Comparison of ENCODE assay signal across 16 mouse cellular contexts in genomic region chr14:11710410-11711122, GRCm38 (mm10).
DNase-seq lines count a peak whose midpoint lies in the region; ATAC-seq and TF ChIP-seq lines count a peak whose summit lies in the region.
"Had no signal": no experiment of that assay in that cellular context is flagged by ENCODE, and none has a peak within 500 bp of the region (broad histone marks: within the 10 kb centered on the region; RNA-seq: fewer than 3 reads in every experiment).

No protein-coding gene starts in this region.

- peaks cover 15% of the 10 kb centered on the region; the same call in 1 of the 2 replicates for H3K79me2 ChIP-seq in liver, adult 2 months (ENCODE audit: control insufficient read depth, insufficient read depth, low read length)

- H3K4me1 ChIP-seq in forebrain, postnatal 0 days (ENCODE audit: insufficient read depth): 0 out of 2 replicates have a peak, but pooled peaks cover 2% of the 10 kb centered on the region
- peaks cover 13% of the 10 kb centered on the region for H3K4me1 ChIP-seq in forebrain, embryonic 16.5 days (replicated peaks; ENCODE audit: control insufficient read depth, insufficient read depth, low read length)
- no peaks in the 10 kb centered on the region for H3K4me1 ChIP-seq in liver, adult 2 months (ENCODE audit: control insufficient read depth, insufficient read depth, low read length)
- no peaks in the 10 kb centered on the region for H3K4me1 ChIP-seq in liver, embryonic 12.5 days
- H3K4me1 ChIP-seq in E14TG2a.4 (replicated peaks; ENCODE audit: low read depth, low read length): peaks cover 28% of the 10 kb centered on the region
- H3K4me1 ChIP-seq: liver, embryonic 13.5 days; stomach, embryonic 15.5 days had no signal

- no peaks in the 10 kb centered on the region for H3K36me3 ChIP-seq in forebrain, postnatal 0 days (ENCODE audit: insufficient read depth)
- H3K36me3 ChIP-seq in forebrain, embryonic 16.5 days (ENCODE audit: control insufficient read depth, insufficient read depth): no peaks in the 10 kb centered on the region
- H3K36me3 ChIP-seq in liver, adult 2 months (ENCODE audit: control insufficient read depth, insufficient read depth, low read length): no peaks in the 10 kb centered on the region
- no peaks in the 10 kb centered on the region for H3K36me3 ChIP-seq in liver, embryonic 12.5 days
- H3K36me3 ChIP-seq in E14TG2a.4 (ENCODE audit: insufficient read depth, low read length): no peaks in the 10 kb centered on the region
- H3K36me3 ChIP-seq: heart, embryonic 12.5 days; liver, embryonic 13.5 days; stomach, embryonic 15.5 days had no signal

- TF ChIP-seq CTCF in forebrain, postnatal 0 days (IDR thresholded peaks at IDR 0.05; ENCODE audit: low read depth): peak; percentile 41
- peak; percentile 28; the same call in 1 of the 2 replicates for TF ChIP-seq CTCF in liver, adult 2 months (IDR thresholded peaks at IDR 0.05; ENCODE audit: low read depth, low read length)
- TF ChIP-seq CTCF in E14TG2a.4 (conservative IDR thresholded peaks at IDR 0.05; ENCODE audit: low read length): peak; percentile 34
- 0 out of 2 replicates have a peak, but pooled peaks have one; percentile 4 for TF ChIP-seq CTCF in brain, embryonic 14.5 days (IDR thresholded peaks at IDR 0.05; ENCODE audit: borderline replicate concordance, extremely low read depth, insufficient read depth, insufficient read length)

- no peaks in the 10 kb centered on the region for H3K9me3 ChIP-seq in forebrain, postnatal 0 days (ENCODE audit: low read length)
- no peaks in the 10 kb centered on the region for H3K9me3 ChIP-seq in forebrain, embryonic 16.5 days (ENCODE audit: control insufficient read depth, low read length)
- 0 out of 2 replicates have a peak, but pooled peaks cover 2% of the 10 kb centered on the region for H3K9me3 ChIP-seq in liver, embryonic 12.5 days (replicated peaks)
- no peaks in the 10 kb centered on the region for H3K9me3 ChIP-seq in E14TG2a.4 (ENCODE audit: low read length)
- H3K9me3 ChIP-seq: liver, embryonic 13.5 days; stomach, embryonic 15.5 days had no signal

- no peak for TF ChIP-seq POLR2A in liver, adult 2 months (IDR thresholded peaks at IDR 0.05; ENCODE audit: extremely low read depth, insufficient read depth, low read length)
- TF ChIP-seq POLR2A in brain, embryonic 14.5 days (IDR thresholded peaks at IDR 0.05; ENCODE audit: borderline replicate concordance, extremely low read depth, insufficient read depth, insufficient read length, poor library complexity, severe bottlenecking): no peak

- no peak for DNase-seq in forebrain, postnatal 0 days
- peak; percentile 51 for DNase-seq in liver, adult 2 months (ENCODE audit: extremely low read depth, low read depth, low spot score)
- no peak for DNase-seq in brain, embryonic 14.5 days (ENCODE audit: low read depth)
- DNase-seq in left cerebral cortex, adult 18-20 months (ENCODE audit: low spot score in 2 of 2): no peak
- no peak for DNase-seq in adrenal gland, adult 8-10 months
- DNase-seq: gastrocnemius, postnatal 25 days; liver, embryonic 13.5 days; right cerebral cortex, adult 18-20 months; spleen, adult 18-20 months; thymus, postnatal 36 days had no signal

- no peak overlapping the region for H3K4me3 ChIP-seq in forebrain, postnatal 0 days (ENCODE audit: low read depth, low read length)
- H3K4me3 ChIP-seq in forebrain, embryonic 16.5 days (replicated peaks; ENCODE audit: low read length): no peak overlapping the region
- no peak overlapping the region for H3K4me3 ChIP-seq in liver, adult 2 months (ENCODE audit: insufficient read depth, low read depth, low read length)
- H3K4me3 ChIP-seq in liver, embryonic 12.5 days: no peak overlapping the region
- no peak overlapping the region for H3K4me3 ChIP-seq in E14TG2a.4 (replicated peaks; ENCODE audit: low read length)
- H3K4me3 ChIP-seq: heart, embryonic 12.5 days; liver, embryonic 13.5 days; stomach, embryonic 15.5 days had no signal

- no peak overlapping the region for H3K9ac ChIP-seq in forebrain, postnatal 0 days
- no peak overlapping the region for H3K9ac ChIP-seq in forebrain, embryonic 16.5 days (replicated peaks; ENCODE audit: low read depth, low read length)
- H3K9ac ChIP-seq in liver, adult 2 months (ENCODE audit: low read depth, low read length): no peak overlapping the region
- H3K9ac ChIP-seq in liver, embryonic 12.5 days: no peak overlapping the region
- H3K9ac ChIP-seq: heart, embryonic 12.5 days; liver, embryonic 13.5 days; stomach, embryonic 15.5 days had no signal

- WGBS in forebrain, postnatal 0 days: 88% methylated on average over 9 of the region's 9 CpGs
- WGBS in forebrain, embryonic 16.5 days: 92% methylated on average over 9 of the region's 9 CpGs
- WGBS in liver, adult 2 months: 78% methylated on average over 9 of the region's 9 CpGs
- WGBS in liver, embryonic 12.5 days (ENCODE audit: insufficient replicate concordance): 70% methylated on average over 9 of the region's 9 CpGs

- H3K4me2 ChIP-seq in forebrain, postnatal 0 days (ENCODE audit: low read depth): no peak overlapping the region
- no peak overlapping the region for H3K4me2 ChIP-seq in forebrain, embryonic 16.5 days (ENCODE audit: low read length)
- H3K4me2 ChIP-seq in liver, embryonic 12.5 days: no peak overlapping the region
- H3K4me2 ChIP-seq: heart, embryonic 12.5 days; liver, embryonic 13.5 days; stomach, embryonic 15.5 days had no signal

- H3K27ac ChIP-seq in forebrain, postnatal 0 days (ENCODE audit: low read depth, low read length): no peak overlapping the region
- H3K27ac ChIP-seq in forebrain, embryonic 16.5 days (ENCODE audit: low read length): no peak overlapping the region
- no peak overlapping the region for H3K27ac ChIP-seq in liver, adult 2 months (replicated peaks; ENCODE audit: insufficient read depth, low read depth, low read length)
- no peak overlapping the region for H3K27ac ChIP-seq in liver, embryonic 12.5 days
- H3K27ac ChIP-seq: liver, embryonic 13.5 days; stomach, embryonic 15.5 days had no signal

- no peaks in the 10 kb centered on the region for H3K27me3 ChIP-seq in forebrain, postnatal 0 days (ENCODE audit: insufficient read depth, low read length)
- H3K27me3 ChIP-seq in forebrain, embryonic 16.5 days (replicated peaks; ENCODE audit: control insufficient read depth, insufficient read depth, low read length): no peaks in the 10 kb centered on the region
- H3K27me3 ChIP-seq in liver, adult 2 months (ENCODE audit: control insufficient read depth, insufficient read depth, low read length): no peaks in the 10 kb centered on the region
- H3K27me3 ChIP-seq in liver, embryonic 12.5 days (replicated peaks): no peaks in the 10 kb centered on the region
- H3K27me3 ChIP-seq in E14TG2a.4 (ENCODE audit: insufficient read depth, low read length): no peaks in the 10 kb centered on the region
- H3K27me3 ChIP-seq: heart, embryonic 12.5 days; liver, embryonic 13.5 days; stomach, embryonic 15.5 days had no signal

- no peak for ATAC-seq in forebrain, postnatal 0 days
- ATAC-seq in forebrain, embryonic 16.5 days: no peak
- no peak for ATAC-seq in liver, embryonic 12.5 days
- ATAC-seq: inflammation-experienced regulatory T-cells, adult 6 months had no signal
